Mouse (Mus musculus) limb, embryonic 12.5 days (tissue): Measurements from ENCODE around the gene Mapk10. TPM values are rescaled to one million over a fixed set of nuclear protein-coding genes. Genes with fewer than 3 reads are reported as not detected.

ENCODE experiments used
- ATAC-seq: fragments of 200-750 bp; cut with Nextera tagmentation; 2 replicates; pipeline ENCODE4 v1.8.0; 2017; ENCODE audit warnings: low read depth, moderate TSS enrichment; ENCODE audit not compliant: insufficient number of reproducible peaks, insufficient read depth, low FRiP score, low TSS enrichment
- H3K27ac ChIP-seq: fragments of 300-500 bp; sonication (generic); 2 replicates; pipeline ENCODE4 v1.5.1; 2016; ENCODE audit warnings: mild to moderate bottlenecking, moderate library complexity
- H3K27me3 ChIP-seq: fragments of 300-500 bp; sonication (generic); 2 replicates; pipeline ENCODE4 v1.6.1; 2016; ENCODE audit warnings: mild to moderate bottlenecking, moderate library complexity
- H3K36me3 ChIP-seq: fragments of 300-500 bp; sonication (generic); 2 replicates; pipeline ENCODE4 v1.6.1; 2016; ENCODE audit warnings: mild to moderate bottlenecking, moderate library complexity
- H3K4me1 ChIP-seq: fragments of 300-500 bp; sonication (generic); replicated peaks from 2 replicates; pipeline ENCODE4 v1.6.1; 2016
- H3K4me2 ChIP-seq: fragments of 300-500 bp; sonication (generic); 2 replicates; pipeline ENCODE4 v1.6.1; 2016; ENCODE audit warnings: mild to moderate bottlenecking, moderate library complexity
- H3K4me3 ChIP-seq: fragments of 300-500 bp; sonication (generic); replicated peaks from 2 replicates; pipeline ENCODE4 v1.5.1; 2016; ENCODE audit warnings: mild to moderate bottlenecking
- H3K9ac ChIP-seq: fragments of 300-500 bp; sonication (generic); replicated peaks from 2 replicates; pipeline ENCODE4 v1.6.1; 2016; ENCODE audit warnings: mild to moderate bottlenecking, moderate library complexity
- H3K9me3 ChIP-seq: fragments of 300-500 bp; sonication (generic); 2 replicates; pipeline ENCODE4 v1.6.1; 2016; ENCODE audit warnings: mild to moderate bottlenecking, moderate library complexity
- WGBS: fragments of 180-500 bp; shearing (Covaris S2); methylation state at CpG from one replicate; pipeline ENCODE4 v1.1.7; 2016; 5-methylcytosine and 5-hydroxymethylcytosine counted together
- polyA plus RNA-seq: library from polyadenylated mRNA; unstranded; fragments of >200 nt; fragmentation: Nextera tagmentation; extraction: Ambion mirVana; gene quantifications from 2 replicates; pipeline ENCODE4 v1.2.1, GENCODE M21; 2016

Gene Mapk10
- polyA plus RNA-seq, result 0.27 and 0.45 TPM in 2 replicates

DNA sequence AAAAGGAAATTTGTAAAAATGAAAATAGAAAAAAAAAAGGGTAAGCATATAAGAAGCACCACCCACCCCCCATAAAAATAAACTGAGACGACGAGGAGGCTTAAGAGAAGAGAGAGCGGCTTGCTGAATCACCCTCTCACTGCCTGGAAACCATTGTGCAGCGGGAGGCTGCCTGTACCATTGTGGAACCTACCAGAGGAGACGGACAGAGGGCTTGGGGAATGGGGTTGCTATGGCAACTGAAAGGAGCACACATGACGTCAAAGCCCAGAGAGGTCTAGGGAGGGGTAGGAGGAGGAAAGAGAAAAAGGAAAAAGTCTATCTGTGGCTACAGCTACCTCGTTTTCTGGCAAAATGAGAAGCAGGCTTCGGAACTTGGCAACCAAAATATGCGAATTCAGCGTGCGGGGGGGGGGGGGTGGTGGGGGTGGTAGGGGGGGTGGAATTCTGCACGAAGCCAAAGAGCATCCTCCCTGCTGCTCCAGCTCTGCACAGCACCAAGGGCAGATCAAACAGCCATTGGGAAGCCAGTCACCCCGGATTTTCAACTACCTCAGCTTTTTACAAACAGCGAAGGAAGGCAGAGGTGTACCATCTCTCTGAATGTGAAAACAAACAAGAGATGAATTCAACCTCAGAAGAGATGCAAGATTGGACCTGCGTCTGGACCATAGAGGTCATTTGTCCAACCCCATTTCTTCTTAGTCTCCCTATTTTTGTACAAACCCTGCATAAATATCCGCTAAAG, at the start of gene Mapk10:
Mapk10 (minus strand) TSS at position 234 of the 748 bp plus-strand sequence.
- H3K9me3 ChIP-seq, result 0 out of 2 replicates have a peak, but pooled peaks cover 6% of the 10 kb centered on the region
- 0 out of 2 replicates have a peak, but pooled peaks cover 4% of the 10 kb centered on the region for H3K4me1 ChIP-seq
- H3K36me3 ChIP-seq, result no peaks in the 10 kb centered on the region
- peak within 1 kb of the TSS; percentile 25 for H3K4me3 ChIP-seq
- no peaks in the 10 kb centered on the region for H3K27me3 ChIP-seq
- ATAC-seq, result peak; percentile 97; the same call in 1 of the 2 replicates
- H3K27ac ChIP-seq, result no peak within 1 kb of the TSS
- H3K9ac ChIP-seq, result no peak within 1 kb of the TSS; the same call in 1 of the 2 replicates
- WGBS, result 11% methylated on average over 16 of the region's 16 CpGs
- peak within 1 kb of the TSS; percentile 53 for H3K4me2 ChIP-seq

- 86% methylated on average over 5 of the region's 5 CpGs for WGBS
- Histone ChIP-seq H3K4me1 (no peaks in the 10 kb centered on the region), H3K4me2 (no peak overlapping the region), H3K9me3 (no peaks in the 10 kb centered on the region), H3K36me3 (no peaks in the 10 kb centered on the region), H3K27me3 (no peaks in the 10 kb centered on the region), H3K27ac (no peak overlapping the region), H3K9ac (no peak overlapping the region), H3K4me3 (no peak overlapping the region)
- ATAC-seq, result no peak
These were observed 45.0 kb upstream of the Mapk10 start for GRCm38 (mm10) chr5:103256144-103256543.

GRCm38 (mm10) chr5:103242430-103242829, 31.3 kb upstream of the Mapk10 start:
- no peak for ATAC-seq
- Histone ChIP-seq H3K4me1 (no peaks in the 10 kb centered on the region), H3K9me3 (0 out of 2 replicates have a peak, but pooled peaks cover 3% of the 10 kb centered on the region), H3K4me3 (no peak overlapping the region), H3K36me3 (no peaks in the 10 kb centered on the region), H3K27me3 (no peaks in the 10 kb centered on the region), H3K27ac (no peak overlapping the region), H3K4me2 (no peak overlapping the region), H3K9ac (no peak overlapping the region)
- 70% methylated on average over 1 of the region's 1 CpGs for WGBS

DNA sequence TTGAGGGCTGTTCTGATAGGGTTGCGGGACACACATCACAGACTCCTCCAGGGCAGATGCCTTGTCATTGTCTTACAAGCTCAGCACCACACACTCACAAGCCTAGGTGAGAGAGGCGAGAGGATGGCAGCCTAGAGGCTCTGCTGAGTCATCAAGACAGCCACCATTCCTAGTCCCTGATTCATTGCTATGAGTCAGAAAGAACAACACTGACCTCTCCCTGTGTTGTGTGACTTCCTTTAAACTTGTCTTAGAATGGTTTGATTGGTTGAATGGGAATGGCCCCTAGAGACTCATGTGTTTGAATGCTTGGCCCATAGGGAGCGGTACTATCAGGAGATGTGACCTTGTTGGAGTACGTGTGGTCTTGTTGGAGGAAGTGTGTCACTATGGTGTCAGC, 20.7 kb upstream of the Mapk10 start:
- Histone ChIP-seq H3K4me3 (no peak overlapping the region), H3K4me2 (no peak overlapping the region), H3K27ac (no peak overlapping the region), H3K27me3 (no peaks in the 10 kb centered on the region), H3K9me3 (no peaks in the 10 kb centered on the region), H3K36me3 (no peaks in the 10 kb centered on the region), H3K4me1 (no peaks in the 10 kb centered on the region), H3K9ac (no peak overlapping the region)
- no peak for ATAC-seq
- WGBS, result 87% methylated on average over 4 of the region's 4 CpGs

DNA sequence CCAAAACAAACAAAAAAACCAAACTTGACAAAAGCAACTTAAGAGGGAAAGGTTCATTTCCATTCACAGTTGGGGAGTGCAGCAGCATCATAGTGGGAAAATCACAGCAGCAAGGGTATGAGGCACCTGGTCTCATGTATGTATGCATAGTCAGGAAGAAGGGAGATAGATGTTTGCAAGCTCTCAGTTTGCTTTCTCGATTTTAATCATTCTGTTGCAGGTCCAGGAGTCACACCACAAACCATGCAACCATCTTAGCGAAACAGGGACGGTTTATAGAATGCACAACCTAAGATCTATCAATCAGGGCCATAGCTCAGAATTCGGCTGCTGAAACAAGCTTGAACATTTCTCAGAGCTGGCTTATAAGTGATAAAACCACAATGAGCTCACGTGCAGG, 19.2 kb upstream of the Mapk10 start:
- H3K4me3 ChIP-seq, result no peak overlapping the region
- no peak overlapping the region for H3K9ac ChIP-seq
- H3K36me3 ChIP-seq, result no peaks in the 10 kb centered on the region
- WGBS, result 83% methylated on average over 5 of the region's 5 CpGs
- no peaks in the 10 kb centered on the region for H3K27me3 ChIP-seq
- no peak overlapping the region for H3K27ac ChIP-seq
- H3K9me3 ChIP-seq, result no peaks in the 10 kb centered on the region
- H3K4me1 ChIP-seq, result no peaks in the 10 kb centered on the region
- H3K4me2 ChIP-seq, result no peak overlapping the region
- no peak for ATAC-seq

GRCm38 (mm10) chr5:103229321-103229720, 18.2 kb upstream of the Mapk10 start:
- H3K4me3 ChIP-seq, result no peak overlapping the region
- no peaks in the 10 kb centered on the region for H3K9me3 ChIP-seq
- no peak overlapping the region for H3K27ac ChIP-seq
- H3K4me1 ChIP-seq, result no peaks in the 10 kb centered on the region
- no peaks in the 10 kb centered on the region for H3K27me3 ChIP-seq
- H3K9ac ChIP-seq, result no peak overlapping the region
- no peaks in the 10 kb centered on the region for H3K36me3 ChIP-seq
- no peak for ATAC-seq
- H3K4me2 ChIP-seq, result no peak overlapping the region
- WGBS, result 75% methylated on average over 3 of the region's 3 CpGs

GRCm38 (mm10) chr5:103221997-103222396, 10.9 kb upstream of the Mapk10 start:
- Histone ChIP-seq H3K36me3 (no peaks in the 10 kb centered on the region), H3K4me3 (no peak overlapping the region), H3K9me3 (no peaks in the 10 kb centered on the region), H3K27ac (no peak overlapping the region), H3K4me1 (no peaks in the 10 kb centered on the region), H3K27me3 (no peaks in the 10 kb centered on the region), H3K9ac (no peak overlapping the region), H3K4me2 (no peak overlapping the region)
- 73% methylated on average over 2 of the region's 2 CpGs for WGBS
- ATAC-seq, result no peak

GRCm38 (mm10) chr5:103210644-103211043, 490 bp downstream of the Mapk10 start:
- 41% methylated on average over 6 of the region's 6 CpGs for WGBS

GRCm38 (mm10) chr5:103210018-103210417, 1.1 kb downstream of the Mapk10 start:
- Histone ChIP-seq H3K4me1 (0 out of 2 replicates have a peak, but pooled peaks cover 4% of the 10 kb centered on the region), H3K9me3 (no peaks in the 10 kb centered on the region), H3K4me3 (no peak overlapping the region), H3K4me2 (no peak overlapping the region), H3K36me3 (no peaks in the 10 kb centered on the region), H3K27ac (no peak overlapping the region), H3K9ac (no peak overlapping the region), H3K27me3 (no peaks in the 10 kb centered on the region)
- ATAC-seq, result no peak
- WGBS, result 69% methylated on average over 3 of the region's 3 CpGs

More at GRCm38 (mm10) chr5:103210644-103211043, 490 bp downstream of the Mapk10 start:
- 0 out of 2 replicates have a peak overlapping the region, but pooled peaks have one; percentile 25 for H3K4me3 ChIP-seq
- no peak overlapping the region for H3K27ac ChIP-seq
- H3K27me3 ChIP-seq, result no peaks in the 10 kb centered on the region
- 0 out of 2 replicates have a peak, but pooled peaks cover 4% of the 10 kb centered on the region for H3K4me1 ChIP-seq
- no peak for ATAC-seq
- H3K4me2 ChIP-seq, result peak overlapping the region; percentile 53
- H3K9ac ChIP-seq, result no peak overlapping the region
- 0 out of 2 replicates have a peak, but pooled peaks cover 3% of the 10 kb centered on the region for H3K9me3 ChIP-seq
- H3K36me3 ChIP-seq, result no peaks in the 10 kb centered on the region

DNA sequence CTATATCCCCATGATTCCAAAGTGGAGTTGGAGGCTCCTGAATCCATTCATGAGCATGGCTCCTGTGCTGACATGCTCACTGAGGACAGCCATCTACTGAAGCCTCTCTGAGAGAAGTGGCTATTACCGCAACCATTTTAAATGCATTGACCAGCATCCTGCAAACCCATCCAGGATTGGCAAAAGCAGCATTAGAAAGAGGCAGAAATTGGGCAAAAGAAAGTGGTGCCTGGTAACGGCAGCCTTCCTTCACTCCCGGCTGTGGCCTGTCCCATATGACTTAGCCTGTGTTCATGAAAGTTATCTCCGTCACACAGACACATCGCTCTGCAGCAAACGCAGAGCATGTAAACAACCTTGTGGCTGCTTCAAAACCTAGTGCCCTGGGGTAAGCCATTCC, 1.6 kb downstream of the Mapk10 start:
- Histone ChIP-seq H3K36me3 (no peaks in the 10 kb centered on the region), H3K9ac (no peak overlapping the region), H3K4me1 (0 out of 2 replicates have a peak, but pooled peaks cover 4% of the 10 kb centered on the region), H3K9me3 (no peaks in the 10 kb centered on the region), H3K4me2 (no peak overlapping the region), H3K27ac (no peak overlapping the region), H3K4me3 (no peak overlapping the region), H3K27me3 (no peaks in the 10 kb centered on the region)
- 73% methylated on average over 6 of the region's 6 CpGs for WGBS
- no peak for ATAC-seq

DNA sequence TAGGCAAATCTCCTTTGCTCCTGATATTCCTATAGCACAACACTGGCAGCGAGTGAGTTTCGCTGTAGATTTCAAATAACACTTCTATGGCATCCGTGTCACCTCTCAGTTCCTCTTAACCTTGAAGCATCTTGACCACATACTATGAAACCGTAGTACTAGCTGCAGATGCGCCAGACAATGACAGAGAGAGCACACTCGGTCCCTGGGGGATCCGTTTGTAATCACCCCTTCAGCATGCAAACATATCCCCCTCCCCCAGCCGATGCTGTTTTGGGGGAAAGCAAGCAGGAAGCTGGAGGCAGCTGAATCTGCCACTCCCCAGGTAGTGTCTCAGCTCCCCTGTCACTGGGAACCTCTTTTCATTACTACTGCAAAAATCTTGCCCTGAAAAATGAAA, 2.3 kb downstream of the Mapk10 start:
- Histone ChIP-seq H3K4me2 (no peak overlapping the region), H3K4me3 (no peak overlapping the region), H3K36me3 (no peaks in the 10 kb centered on the region), H3K4me1 (0 out of 2 replicates have a peak, but pooled peaks cover 4% of the 10 kb centered on the region), H3K9ac (no peak overlapping the region), H3K27me3 (no peaks in the 10 kb centered on the region), H3K9me3 (no peaks in the 10 kb centered on the region), H3K27ac (no peak overlapping the region)
- ATAC-seq, result no peak
- WGBS, result 63% methylated on average over 8 of the region's 8 CpGs
